Mouse (Mus musculus): ENCODE results near the gene Gimap5. TPM values are rescaled to one million over a fixed set of nuclear protein-coding genes. Genes with fewer than 3 reads are reported as not detected.

The Gimap5 gene
- polyA plus RNA-seq, 1 experiment: 10.2 TPM

DNA sequence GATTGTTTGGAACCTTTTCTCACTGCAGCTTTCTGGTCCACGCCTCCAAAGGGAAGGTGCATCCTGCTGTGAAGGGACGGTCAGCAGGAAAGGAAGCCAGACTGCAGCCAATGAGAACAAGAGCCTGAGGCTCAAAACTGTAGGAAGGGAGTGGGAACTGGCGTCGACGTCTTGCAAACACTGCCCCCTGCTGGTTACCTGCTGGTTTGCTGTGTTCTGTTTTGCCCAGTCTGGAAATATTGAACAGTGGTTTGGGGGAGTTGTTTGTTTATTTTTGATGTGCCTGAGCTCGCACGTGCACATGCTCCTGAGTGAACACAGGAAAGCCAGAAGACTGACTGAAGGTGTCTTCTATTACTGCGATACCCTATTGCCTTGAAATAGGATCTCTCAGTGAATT is 26.0 kb downstream of the Gimap5 start:
- H3K27ac ChIP-seq (ENCODE audit: insufficient read depth, low read depth, low read length): no peak overlapping the region
- H3K4me1 ChIP-seq (ENCODE audit: control insufficient read depth, insufficient read depth, insufficient read length, low read length): peaks cover 10% of the 10 kb centered on the region; the same call in 1 of the 2 replicates
- H3K27me3 ChIP-seq (ENCODE audit: control insufficient read depth, insufficient read depth, low read length): no peaks in the 10 kb centered on the region
- H3K4me3 ChIP-seq (ENCODE audit: low read depth, low read length): no peak overlapping the region
- H3K36me3 ChIP-seq (ENCODE audit: control insufficient read depth, insufficient read depth, low read length): no peaks in the 10 kb centered on the region
- no peak for TF ChIP-seq POLR2A (IDR thresholded peaks at IDR 0.05; ENCODE audit: low read depth, low read length)
- TF ChIP-seq CTCF (IDR thresholded peaks at IDR 0.05; ENCODE audit: extremely low read depth, insufficient read length, insufficient replicate concordance, low read depth, low read length): peak; percentile 96
- 6% methylated on average over 8 of the region's 8 CpGs for WGBS

DNA sequence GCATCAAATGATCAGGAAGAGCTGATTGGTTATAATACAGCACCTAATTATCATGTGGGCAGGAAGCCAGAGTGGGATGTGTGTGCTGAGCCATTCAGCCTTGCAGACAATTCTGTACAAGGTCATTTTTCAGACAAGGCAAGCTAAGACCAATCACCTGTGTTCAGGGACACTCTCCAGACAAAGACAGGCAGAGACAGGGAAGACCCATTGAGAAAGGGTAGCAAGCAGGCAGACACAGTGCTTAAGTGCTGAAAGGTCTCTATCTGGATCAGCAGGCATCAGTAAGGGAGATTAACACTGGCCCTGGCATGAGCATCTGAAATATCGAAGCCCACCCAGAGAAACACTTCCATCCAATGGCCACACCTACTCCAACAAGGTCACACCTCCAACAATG is 38.4 kb downstream of the Gimap5 start:
- H3K4me3 ChIP-seq (ENCODE audit: low read depth, low read length): no peak overlapping the region
- H3K27me3 ChIP-seq (ENCODE audit: control insufficient read depth, insufficient read depth, low read length): no peaks in the 10 kb centered on the region
- H3K36me3 ChIP-seq (ENCODE audit: control insufficient read depth, insufficient read depth, low read length): no peaks in the 10 kb centered on the region
- peaks cover 2% of the 10 kb centered on the region; the same call in 1 of the 2 replicates for H3K4me1 ChIP-seq (ENCODE audit: control insufficient read depth, insufficient read depth, insufficient read length, low read length)
- H3K27ac ChIP-seq (ENCODE audit: insufficient read depth, low read depth, low read length): peak overlapping the region; percentile 39
- WGBS: 80% methylated on average over 1 of the region's 1 CpGs
- no peak for TF ChIP-seq POLR2A (IDR thresholded peaks at IDR 0.05; ENCODE audit: low read depth, low read length)
- no peak for TF ChIP-seq CTCF (IDR thresholded peaks at IDR 0.05; ENCODE audit: extremely low read depth, insufficient read length, insufficient replicate concordance, low read depth, low read length)

DNA sequence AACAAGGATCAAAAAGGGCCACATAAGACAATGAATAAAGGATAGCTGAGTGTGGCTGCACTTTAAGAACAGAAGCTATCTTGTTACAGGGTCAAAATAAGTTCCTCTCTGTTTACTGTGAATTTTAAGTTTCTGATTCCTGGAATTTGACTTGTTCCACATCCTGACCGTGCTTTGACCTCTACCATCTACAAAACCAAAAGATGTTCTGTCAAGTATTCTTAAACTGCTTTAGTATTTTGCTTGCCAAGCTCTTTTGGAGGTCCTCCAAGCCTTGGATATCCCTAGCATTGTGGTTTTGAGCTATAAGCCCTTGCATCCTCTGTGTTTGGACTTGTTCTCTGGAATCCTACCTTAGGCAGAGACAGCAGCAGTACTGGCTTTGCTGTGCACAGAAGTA is 39.2 kb downstream of the Gimap5 start:
- Histone ChIP-seq H3K4me1 (ENCODE audit: control insufficient read depth, insufficient read depth, insufficient read length, low read length) (peaks cover 2% of the 10 kb centered on the region; the same call in 1 of the 2 replicates), H3K4me3 (ENCODE audit: low read depth, low read length) (no peak overlapping the region), H3K27me3 (ENCODE audit: control insufficient read depth, insufficient read depth, low read length) (no peaks in the 10 kb centered on the region), H3K36me3 (ENCODE audit: control insufficient read depth, insufficient read depth, low read length) (no peaks in the 10 kb centered on the region), H3K27ac (ENCODE audit: insufficient read depth, low read depth, low read length) (no peak overlapping the region; the same call in 1 of the 2 replicates)
- TF ChIP-seq POLR2A (IDR thresholded peaks at IDR 0.05; ENCODE audit: low read depth, low read length) (no peak), CTCF (IDR thresholded peaks at IDR 0.05; ENCODE audit: extremely low read depth, insufficient read length, insufficient replicate concordance, low read depth, low read length) (no peak)
- 69% methylated on average over 1 of the region's 1 CpGs for WGBS

DNA sequence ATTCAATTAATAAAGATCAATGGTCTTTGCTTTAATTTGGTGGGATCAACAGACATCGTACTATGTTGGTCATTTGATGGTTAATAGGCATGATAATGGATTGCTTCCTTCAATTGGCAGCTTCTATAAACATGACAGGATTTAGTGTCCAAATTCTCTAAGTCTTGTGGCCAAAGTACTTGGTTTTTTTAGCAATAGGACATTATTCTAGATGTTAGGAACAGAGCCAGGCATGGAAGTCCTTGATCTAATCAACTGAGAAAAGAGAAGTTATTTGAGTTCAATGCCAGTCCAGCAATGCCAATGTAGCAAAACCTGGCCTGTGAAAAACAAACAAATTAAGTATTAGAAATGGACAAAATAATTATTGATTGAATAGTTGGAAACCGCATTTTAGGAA is 39.6 kb downstream of the Gimap5 start:
- H3K27ac ChIP-seq (ENCODE audit: insufficient read depth, low read depth, low read length): no peak overlapping the region
- no peaks in the 10 kb centered on the region for H3K36me3 ChIP-seq (ENCODE audit: control insufficient read depth, insufficient read depth, low read length)
- 69% methylated on average over 2 of the region's 2 CpGs for WGBS

DNA sequence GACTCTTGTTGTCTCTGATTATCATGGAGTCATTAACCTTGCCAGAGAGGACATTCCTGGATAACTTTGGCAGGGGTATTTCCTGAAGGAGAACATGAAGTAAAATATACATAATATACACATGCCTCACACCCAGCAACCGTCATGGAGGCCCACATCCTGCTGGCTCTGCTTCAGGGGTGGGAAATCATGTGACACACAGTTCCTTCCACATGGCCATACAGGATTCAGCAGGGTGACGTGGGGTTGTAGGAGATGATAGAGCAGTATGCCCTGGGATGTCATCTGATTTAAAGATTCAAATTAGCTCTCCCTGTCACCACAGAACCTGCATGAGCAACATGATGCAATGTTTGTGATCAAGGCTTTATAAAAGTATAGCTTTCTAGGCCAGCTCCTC is 41.9 kb downstream of the Gimap5 start:
- 81% methylated on average over 2 of the region's 2 CpGs for WGBS
- H3K4me1 ChIP-seq (ENCODE audit: control insufficient read depth, insufficient read depth, insufficient read length, low read length): peaks cover 5% of the 10 kb centered on the region; the same call in 1 of the 2 replicates
- no peak overlapping the region for H3K4me3 ChIP-seq (ENCODE audit: low read depth, low read length)
- H3K27ac ChIP-seq (ENCODE audit: insufficient read depth, low read depth, low read length): no peak overlapping the region
- H3K36me3 ChIP-seq (ENCODE audit: control insufficient read depth, insufficient read depth, low read length): no peaks in the 10 kb centered on the region
- TF ChIP-seq POLR2A (IDR thresholded peaks at IDR 0.05; ENCODE audit: low read depth, low read length): no peak
- TF ChIP-seq CTCF (IDR thresholded peaks at IDR 0.05; ENCODE audit: extremely low read depth, insufficient read length, insufficient replicate concordance, low read depth, low read length): no peak
- H3K27me3 ChIP-seq (ENCODE audit: control insufficient read depth, insufficient read depth, low read length): no peaks in the 10 kb centered on the region

More for the DNA sequence above, 39.6 kb downstream of the Gimap5 start:
- TF ChIP-seq CTCF (IDR thresholded peaks at IDR 0.05; ENCODE audit: extremely low read depth, insufficient read length, insufficient replicate concordance, low read depth, low read length): no peak
- no peak for TF ChIP-seq POLR2A (IDR thresholded peaks at IDR 0.05; ENCODE audit: low read depth, low read length)
- Histone ChIP-seq H3K4me1 (ENCODE audit: control insufficient read depth, insufficient read depth, insufficient read length, low read length) (peaks cover 2% of the 10 kb centered on the region; the same call in 1 of the 2 replicates), H3K4me3 (ENCODE audit: low read depth, low read length) (no peak overlapping the region), H3K27me3 (ENCODE audit: control insufficient read depth, insufficient read depth, low read length) (no peaks in the 10 kb centered on the region)

DNA sequence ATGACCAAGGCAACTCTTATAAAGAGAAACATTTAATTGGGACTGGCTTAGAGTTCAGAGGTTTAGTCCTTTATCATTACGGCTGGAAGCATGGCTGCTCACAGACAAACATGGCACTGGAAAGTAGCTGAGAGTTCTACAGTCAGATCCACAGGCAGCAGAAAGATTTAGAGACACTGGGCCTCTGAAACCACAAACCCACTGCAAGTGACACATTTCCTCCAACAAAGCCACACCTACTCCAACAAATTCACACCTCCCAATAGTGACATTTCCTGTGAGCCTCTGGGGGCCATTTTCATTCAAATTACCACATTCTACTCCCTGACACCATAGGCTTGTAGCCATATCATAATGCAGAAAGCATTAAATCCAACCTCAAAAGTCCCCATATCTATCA is 55.9 kb downstream of the Gimap5 start:
- no peak overlapping the region for H3K4me3 ChIP-seq (ENCODE audit: low read depth, low read length)

DNA sequence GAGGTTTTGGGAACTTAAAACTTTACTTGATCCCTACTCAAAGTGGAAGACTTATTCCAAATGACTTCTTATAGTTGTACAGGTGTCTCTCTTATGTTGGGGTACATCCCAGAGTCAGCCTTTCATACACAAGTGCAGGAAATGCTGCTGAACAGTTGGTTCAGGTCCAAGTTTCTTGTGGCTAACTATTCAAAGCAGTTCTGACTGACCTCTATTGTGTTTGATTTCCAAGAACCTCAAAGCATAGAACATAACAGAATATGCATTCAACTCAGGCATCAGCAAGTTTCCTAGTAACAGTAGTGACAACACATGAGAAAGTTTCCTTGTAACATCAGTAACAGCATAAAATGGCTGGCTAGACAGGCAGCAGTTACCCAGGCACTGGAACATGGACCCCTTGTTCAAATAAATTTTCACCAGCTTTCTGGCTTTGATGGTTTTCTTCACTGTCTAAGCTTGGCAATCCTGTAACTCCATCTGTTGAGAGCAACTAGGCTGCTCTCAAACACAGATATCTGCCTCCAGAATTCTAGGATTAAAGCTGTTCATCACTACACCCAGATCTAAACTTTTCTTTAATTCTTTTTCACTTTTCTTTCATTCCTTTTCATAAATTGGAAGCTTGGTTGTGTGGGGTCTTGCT is 57.5 kb downstream of the Gimap5 start:
- H3K4me1 ChIP-seq (ENCODE audit: control insufficient read depth, insufficient read depth, insufficient read length, low read length): no peaks in the 10 kb centered on the region
- H3K27me3 ChIP-seq (ENCODE audit: control insufficient read depth, insufficient read depth, low read length): no peaks in the 10 kb centered on the region
- no peak overlapping the region for H3K4me3 ChIP-seq (ENCODE audit: low read depth, low read length)
- TF ChIP-seq POLR2A (IDR thresholded peaks at IDR 0.05; ENCODE audit: low read depth, low read length): no peak
- TF ChIP-seq CTCF (IDR thresholded peaks at IDR 0.05; ENCODE audit: extremely low read depth, insufficient read length, insufficient replicate concordance, low read depth, low read length): no peak
- no peaks in the 10 kb centered on the region for H3K36me3 ChIP-seq (ENCODE audit: control insufficient read depth, insufficient read depth, low read length)
- H3K27ac ChIP-seq (ENCODE audit: insufficient read depth, low read depth, low read length): no peak overlapping the region

More for the DNA sequence above, 55.9 kb downstream of the Gimap5 start:
- Histone ChIP-seq H3K4me1 (ENCODE audit: control insufficient read depth, insufficient read depth, insufficient read length, low read length) (no peaks in the 10 kb centered on the region), H3K36me3 (ENCODE audit: control insufficient read depth, insufficient read depth, low read length) (no peaks in the 10 kb centered on the region), H3K27me3 (ENCODE audit: control insufficient read depth, insufficient read depth, low read length) (no peaks in the 10 kb centered on the region), H3K27ac (ENCODE audit: insufficient read depth, low read depth, low read length) (no peak overlapping the region)
- TF ChIP-seq POLR2A (IDR thresholded peaks at IDR 0.05; ENCODE audit: low read depth, low read length) (no peak), CTCF (IDR thresholded peaks at IDR 0.05; ENCODE audit: extremely low read depth, insufficient read length, insufficient replicate concordance, low read depth, low read length) (no peak)
- 86% methylated on average over 1 of the region's 1 CpGs for WGBS

Other genes with a start within 250 kb of the Gimap5 start
- gene Atp6v0e2, start 208.6 kb upstream of the Gimap5 start, polyA plus RNA-seq (2012; rRNA removed): 11.8 and 26.3 TPM in 2 replicates
- 8.7 and 12.4 TPM in 2 replicates for gene Lrrc61, start 191.4 kb upstream of the Gimap5 start, polyA plus RNA-seq (2012; rRNA removed)
- gene Rarres2, start 173.4 kb upstream of the Gimap5 start, polyA plus RNA-seq (2012; rRNA removed): 28.4 and 39.8 TPM in 2 replicates
- not detected in 2 replicates for gene Gm45021, start 156.6 kb upstream of the Gimap5 start, polyA plus RNA-seq (2012; rRNA removed)
- 8.1 and 10.2 TPM in 2 replicates for gene Repin1, start 152.3 kb upstream of the Gimap5 start, polyA plus RNA-seq (2012; rRNA removed)
- gene Gm44965, start 152.3 kb upstream of the Gimap5 start, polyA plus RNA-seq (2012; rRNA removed): not detected in 2 replicates
- gene Zfp775, start 144.1 kb upstream of the Gimap5 start, polyA plus RNA-seq (2012; rRNA removed): 1.9 and 3.1 TPM in 2 replicates
- gene AI854703, start 119.4 kb upstream of the Gimap5 start, polyA plus RNA-seq (2012; rRNA removed): 0.43 and 0.96 TPM in 2 replicates
- gene Gimap8, start 99.0 kb upstream of the Gimap5 start, polyA plus RNA-seq (2012; rRNA removed): 0.72 and 1.5 TPM in 2 replicates
- gene Gimap9, start 70.1 kb upstream of the Gimap5 start, polyA plus RNA-seq (2012; rRNA removed): 0.27 and 0.62 TPM in 2 replicates
- 4.3 and 9.3 TPM in 2 replicates for gene Gimap4, start 61.6 kb upstream of the Gimap5 start, polyA plus RNA-seq (2012; rRNA removed)
- 2.0 and 5.0 TPM in 2 replicates for gene Gimap6, start 38.0 kb upstream of the Gimap5 start, polyA plus RNA-seq (2012; rRNA removed)
- gene Gm28053, start 27.6 kb upstream of the Gimap5 start, polyA plus RNA-seq (2012; rRNA removed): not detected in 2 replicates
- 1.5 and 2.5 TPM in 2 replicates for gene Gimap7, start 27.6 kb upstream of the Gimap5 start, polyA plus RNA-seq (2012; rRNA removed)
- 18.8 and 29.1 TPM in 2 replicates for gene Gimap1, start 7.1 kb upstream of the Gimap5 start, polyA plus RNA-seq (2012; rRNA removed)
- 6.2 and 13.0 TPM in 2 replicates for gene Gimap3, start 24.7 kb downstream of the Gimap5 start, polyA plus RNA-seq (2012; rRNA removed)
- gene Tmem176a, start 94.7 kb downstream of the Gimap5 start, polyA plus RNA-seq (2012; rRNA removed): 52.3 and 84.3 TPM in 2 replicates
- 118 and 211 TPM in 2 replicates for gene Tmem176b, start 95.3 kb downstream of the Gimap5 start, polyA plus RNA-seq (2012; rRNA removed)
- 85.5 and 894 TPM in 2 replicates for gene Aoc1, start 126.7 kb downstream of the Gimap5 start, polyA plus RNA-seq (2012; rRNA removed)
- gene 1600015I10Rik, start 183.7 kb downstream of the Gimap5 start, polyA plus RNA-seq (2012; rRNA removed): 0.05 TPM in 1 of 2 replicates, not detected in the other
- not detected in 2 replicates for gene Doxl2, start 228.8 kb downstream of the Gimap5 start, polyA plus RNA-seq (2012; rRNA removed)
- gene Svs1, start 240.7 kb downstream of the Gimap5 start, polyA plus RNA-seq (2012; rRNA removed): not detected in 2 replicates

Data from small intestine, adult 2 months (tissue).